Mouse (Mus musculus) hindbrain, embryonic 10.5 days (tissue): ENCODE measurements around the gene Grap. TPM values are rescaled to one million over a fixed set of nuclear protein-coding genes. Genes with fewer than 3 reads are reported as not detected.

Experiments
- DNase-seq: peaks from one replicate; pipeline ENCODE4 v3.0.0-alpha.2; 2017; ENCODE audit warnings: low spot score
- H3K27ac ChIP-seq: fragments of 300-500 bp; sonication (generic); 2 replicates; pipeline ENCODE4 v1.5.1; 2016; ENCODE audit warnings: mild to moderate bottlenecking, moderate library complexity
- H3K27me3 ChIP-seq: fragments of 300-500 bp; sonication (generic); 2 replicates; pipeline ENCODE4 v1.6.1; 2016; ENCODE audit warnings: mild to moderate bottlenecking; ENCODE audit not compliant: poor library complexity, insufficient read depth, severe bottlenecking
- H3K36me3 ChIP-seq: fragments of 300-500 bp; sonication (generic); 2 replicates; pipeline ENCODE4 v1.6.1; 2016; ENCODE audit warnings: mild to moderate bottlenecking, moderate library complexity
- H3K4me1 ChIP-seq: fragments of 300-500 bp; sonication (generic); replicated peaks from 2 replicates; pipeline ENCODE4 v1.6.1; 2016; ENCODE audit warnings: mild to moderate bottlenecking
- H3K4me3 ChIP-seq: fragments of 300-500 bp; sonication (generic); 2 replicates; pipeline ENCODE4 v1.5.1; 2016; ENCODE audit warnings: mild to moderate bottlenecking, moderate library complexity
- H3K9me3 ChIP-seq: fragments of 300-500 bp; sonication (generic); 2 replicates; pipeline ENCODE4 v1.6.1; 2016; ENCODE audit warnings: mild to moderate bottlenecking, moderate library complexity
- WGBS: fragments of 180-500 bp; shearing (Covaris S2); methylation state at CpG from one replicate; pipeline ENCODE4 v1.1.7; 2016; 5-methylcytosine and 5-hydroxymethylcytosine counted together
- polyA plus RNA-seq: library from polyadenylated mRNA; unstranded; fragments of >200 nt; fragmentation: Nextera tagmentation; extraction: Ambion mirVana; gene quantifications from 2 replicates; pipeline ENCODE4 v1.2.1, GENCODE M21; 2016

Gene Grap
- polyA plus RNA-seq, 1 experiment from 2014 or later = 7.8 TPM

GRCm38 (mm10) chr11:61654786-61655311 is 1.8 kb downstream of the Grap start:
- no peaks in the 10 kb centered on the region for H3K36me3 ChIP-seq
- H3K4me1 ChIP-seq = peaks cover 13% of the 10 kb centered on the region; the same call in 1 of the 2 replicates
- H3K9me3 ChIP-seq = no peaks in the 10 kb centered on the region
- DNase-seq = no peak
- H3K27ac ChIP-seq = peak overlapping the region; percentile 29; the same call in 1 of the 2 replicates
- H3K4me3 ChIP-seq = no peak overlapping the region
- WGBS = 84% methylated on average over 4 of the region's 4 CpGs
- H3K27me3 ChIP-seq = no peaks in the 10 kb centered on the region

DNA sequence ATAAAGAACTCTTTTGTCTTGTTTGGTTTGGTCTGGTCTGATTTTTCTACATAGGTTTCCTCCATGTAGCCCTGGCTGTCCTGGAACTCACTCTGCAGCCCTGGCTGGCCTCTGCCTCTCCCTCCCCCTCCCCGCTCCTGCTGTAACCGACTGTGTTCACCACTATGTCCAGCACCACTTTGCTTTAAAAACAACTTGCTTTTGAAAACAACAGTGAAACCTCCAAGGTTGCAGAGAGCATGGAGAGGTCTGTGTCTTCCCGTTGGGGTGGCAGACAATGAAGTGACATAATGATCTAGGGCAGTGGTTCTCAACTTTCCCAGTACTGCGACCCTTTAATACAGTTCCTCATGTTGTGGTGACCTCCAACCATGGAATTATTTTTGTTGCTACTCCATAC is 2.6 kb downstream of the Grap start:
- Histone ChIP-seq H3K9me3 (no peaks in the 10 kb centered on the region), H3K27ac (no peak overlapping the region), H3K27me3 (no peaks in the 10 kb centered on the region), H3K4me1 (peaks cover 13% of the 10 kb centered on the region; the same call in 1 of the 2 replicates), H3K4me3 (no peak overlapping the region), H3K36me3 (no peaks in the 10 kb centered on the region)
- WGBS = 60% methylated on average over 4 of the region's 4 CpGs
- DNase-seq = no peak

- H3K4me1 ChIP-seq = peaks cover 15% of the 10 kb centered on the region; the same call in 1 of the 2 replicates
- H3K4me3 ChIP-seq = no peak overlapping the region
- H3K27me3 ChIP-seq = no peaks in the 10 kb centered on the region
- H3K36me3 ChIP-seq = no peaks in the 10 kb centered on the region
- 78% methylated on average over 6 of the region's 6 CpGs for WGBS
- H3K27ac ChIP-seq = no peak overlapping the region
- H3K9me3 ChIP-seq = no peaks in the 10 kb centered on the region
- DNase-seq = no peak
Measured at GRCm38 (mm10) chr11:61656148-61656850, 3.2 kb downstream of the Grap start.

DNA sequence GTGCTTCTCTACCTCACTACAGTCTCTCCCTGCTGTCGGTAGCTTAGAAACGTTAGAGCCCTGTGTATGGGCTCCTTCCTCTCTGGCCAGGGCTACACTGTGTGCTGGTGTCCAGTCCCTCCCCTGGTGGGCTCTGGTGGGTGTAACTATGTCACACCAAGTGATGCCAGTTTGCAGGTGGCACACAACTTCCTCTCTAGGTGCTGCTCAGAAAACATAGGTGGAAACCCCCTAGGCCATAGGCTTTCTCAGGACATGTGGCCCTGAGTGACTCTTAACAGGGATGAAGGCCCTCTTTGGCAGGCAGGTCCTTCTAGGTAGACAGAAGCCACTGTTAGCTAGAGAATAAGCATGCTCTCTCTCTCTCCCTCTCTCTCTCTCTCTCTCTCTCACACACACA is 4.4 kb downstream of the Grap start:
- DNase-seq = no peak
- no peak overlapping the region for H3K27ac ChIP-seq
- no peaks in the 10 kb centered on the region for H3K36me3 ChIP-seq
- no peak overlapping the region for H3K4me3 ChIP-seq
- no peaks in the 10 kb centered on the region for H3K27me3 ChIP-seq
- no peaks in the 10 kb centered on the region for H3K9me3 ChIP-seq
- WGBS = 66% methylated on average over 2 of the region's 2 CpGs
- peaks cover 15% of the 10 kb centered on the region; the same call in 1 of the 2 replicates for H3K4me1 ChIP-seq

GRCm38 (mm10) chr11:61658360-61658922 is 5.4 kb downstream of the Grap start:
- WGBS = 95% methylated on average over 3 of the region's 3 CpGs
- H3K9me3 ChIP-seq = no peaks in the 10 kb centered on the region
- no peak for DNase-seq
- H3K36me3 ChIP-seq = no peaks in the 10 kb centered on the region
- no peak overlapping the region for H3K4me3 ChIP-seq
- no peaks in the 10 kb centered on the region for H3K27me3 ChIP-seq
- H3K4me1 ChIP-seq = peaks cover 15% of the 10 kb centered on the region; the same call in 1 of the 2 replicates
- no peak overlapping the region for H3K27ac ChIP-seq

DNA sequence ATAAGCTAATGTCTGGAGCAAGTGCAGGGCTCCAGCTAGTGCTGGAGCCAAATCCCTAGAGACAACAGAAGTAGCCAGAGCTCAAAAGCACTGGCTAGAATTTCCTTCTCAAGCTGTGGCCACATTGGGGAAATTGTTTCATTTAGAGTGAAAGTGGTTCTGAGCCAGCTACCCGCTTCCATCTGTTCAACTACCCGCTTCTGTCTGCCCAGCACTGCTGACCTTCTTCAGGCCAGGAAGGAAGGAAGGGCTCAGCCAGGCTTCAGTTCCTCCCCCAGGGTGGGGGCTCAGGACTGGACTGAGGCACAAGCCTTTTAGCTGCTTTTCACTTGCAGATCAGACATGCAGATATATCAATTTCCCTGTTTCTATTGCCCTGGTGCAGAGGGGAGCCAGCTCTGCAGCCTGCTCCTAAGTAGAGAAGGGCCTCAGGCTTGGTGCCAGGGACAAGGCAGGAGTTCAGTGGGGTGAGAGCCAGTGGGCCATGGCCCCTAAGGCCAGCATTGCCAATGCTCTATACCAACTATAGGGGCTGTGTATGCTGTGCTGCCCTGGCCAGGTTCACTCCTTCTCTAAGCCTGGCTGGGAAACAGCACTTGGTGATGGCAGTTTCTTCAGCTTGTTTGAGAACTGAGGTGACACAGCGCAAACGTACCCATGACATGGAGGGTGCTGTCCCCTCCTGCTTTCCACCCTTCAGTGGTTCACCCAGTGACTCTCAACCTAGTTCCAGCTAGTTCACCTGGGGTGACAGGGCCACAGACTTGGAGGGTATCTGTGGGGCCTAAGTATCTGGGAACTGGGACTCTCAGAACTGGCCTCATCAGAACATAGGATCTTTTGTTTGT is 6.2 kb downstream of the Grap start:
- peaks cover 15% of the 10 kb centered on the region; the same call in 1 of the 2 replicates for H3K4me1 ChIP-seq
- no peaks in the 10 kb centered on the region for H3K27me3 ChIP-seq
- no peak overlapping the region for H3K4me3 ChIP-seq
- no peak for DNase-seq
- no peaks in the 10 kb centered on the region for H3K36me3 ChIP-seq
- 76% methylated on average over 4 of the region's 4 CpGs for WGBS
- H3K27ac ChIP-seq = 0 out of 2 replicates have a peak overlapping the region, but pooled peaks have one; percentile 12
- H3K9me3 ChIP-seq = no peaks in the 10 kb centered on the region

- WGBS = 89% methylated on average over 8 of the region's 8 CpGs
- Histone ChIP-seq H3K27me3 (no peaks in the 10 kb centered on the region), H3K36me3 (no peaks in the 10 kb centered on the region), H3K9me3 (no peaks in the 10 kb centered on the region), H3K4me1 (peaks cover 20% of the 10 kb centered on the region; the same call in 1 of the 2 replicates), H3K27ac (no peak overlapping the region), H3K4me3 (no peak overlapping the region)
- DNase-seq = no peak
Measured at GRCm38 (mm10) chr11:61660001-61660400, 6.9 kb downstream of the Grap start.

DNA sequence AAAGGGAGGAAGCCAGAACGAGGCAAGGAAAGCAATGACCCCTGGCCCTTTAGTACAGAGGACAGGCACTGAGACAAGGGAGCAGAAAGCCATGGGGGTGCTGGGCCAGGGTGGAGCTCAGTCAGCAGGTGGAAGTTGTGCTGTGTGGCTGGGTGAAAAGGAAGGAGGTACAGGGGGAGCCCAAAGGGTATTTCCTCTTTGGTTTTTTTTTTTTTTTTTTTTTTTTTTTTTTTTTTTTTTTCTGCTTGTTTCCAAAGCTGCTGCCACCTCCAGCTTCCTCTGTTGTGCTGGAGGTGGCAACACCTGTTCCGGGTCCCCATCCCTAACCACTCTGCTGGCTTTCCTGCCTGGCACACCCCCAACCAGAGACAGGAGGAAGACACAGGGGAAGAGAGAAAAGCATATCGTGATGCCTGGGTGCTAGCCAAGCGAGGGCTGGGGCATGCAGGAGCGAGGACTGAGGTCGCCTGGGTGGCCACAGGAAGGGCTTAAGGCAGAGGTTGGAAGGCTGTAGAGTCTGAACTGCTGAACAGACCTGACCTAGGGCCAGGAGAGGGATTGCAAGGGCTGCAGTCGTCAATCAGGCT is 7.8 kb downstream of the Grap start:
- no peaks in the 10 kb centered on the region for H3K27me3 ChIP-seq
- H3K9me3 ChIP-seq = no peaks in the 10 kb centered on the region
- no peak for DNase-seq
- no peaks in the 10 kb centered on the region for H3K36me3 ChIP-seq
- 68% methylated on average over 7 of the region's 7 CpGs for WGBS
- no peak overlapping the region for H3K27ac ChIP-seq
- no peak overlapping the region for H3K4me3 ChIP-seq
- peaks cover 20% of the 10 kb centered on the region; the same call in 1 of the 2 replicates for H3K4me1 ChIP-seq

GRCm38 (mm10) chr11:61662189-61662588 is 9.1 kb downstream of the Grap start:
- Histone ChIP-seq H3K36me3 (no peaks in the 10 kb centered on the region), H3K4me1 (peaks cover 17% of the 10 kb centered on the region), H3K27ac (no peak overlapping the region), H3K27me3 (no peaks in the 10 kb centered on the region; the same call in 1 of the 2 replicates), H3K4me3 (no peak overlapping the region), H3K9me3 (no peaks in the 10 kb centered on the region)
- no peak for DNase-seq
- 90% methylated on average over 5 of the region's 5 CpGs for WGBS

DNA sequence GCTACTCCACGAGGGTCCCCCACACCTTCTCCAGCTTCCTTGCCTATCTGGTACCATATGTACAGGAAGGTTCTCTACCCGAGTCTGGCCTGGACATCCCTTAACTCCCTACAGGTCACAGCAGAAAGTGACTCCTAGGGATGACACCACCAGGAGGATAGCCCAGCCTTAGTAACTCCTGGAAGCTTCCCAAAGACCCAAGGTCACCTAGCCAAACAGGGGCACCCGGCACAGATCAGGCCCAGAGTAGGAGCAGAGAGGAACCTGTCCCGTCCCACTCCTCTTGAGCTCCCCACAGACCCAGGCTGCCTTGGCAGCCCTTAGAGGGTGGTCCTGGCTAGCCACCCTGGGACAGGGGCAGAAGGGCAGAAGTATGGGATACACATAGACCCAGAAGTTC is 12.3 kb downstream of the Grap start:
- Histone ChIP-seq H3K4me1 (peaks cover 13% of the 10 kb centered on the region; the same call in 1 of the 2 replicates), H3K9me3 (no peaks in the 10 kb centered on the region), H3K27ac (no peak overlapping the region), H3K27me3 (peaks cover 10% of the 10 kb centered on the region; the same call in 1 of the 2 replicates), H3K36me3 (no peaks in the 10 kb centered on the region), H3K4me3 (no peak overlapping the region)
- no peak for DNase-seq
- 84% methylated on average over 4 of the region's 4 CpGs for WGBS

- no peaks in the 10 kb centered on the region for H3K36me3 ChIP-seq
- H3K9me3 ChIP-seq = no peaks in the 10 kb centered on the region
- H3K4me3 ChIP-seq = no peak overlapping the region
- H3K27ac ChIP-seq = 0 out of 2 replicates have a peak overlapping the region, but pooled peaks have one; percentile 12
- peak; percentile 45 for DNase-seq
- peaks cover 15% of the 10 kb centered on the region; the same call in 1 of the 2 replicates for H3K27me3 ChIP-seq
- peaks cover 14% of the 10 kb centered on the region for H3K4me1 ChIP-seq
- 48% methylated on average over 7 of the region's 7 CpGs for WGBS
Measured at GRCm38 (mm10) chr11:61665991-61666799, 13.1 kb downstream of the Grap start.
